Mouse (Mus musculus): ENCODE measurements around the gene Mrpl52.

DNA sequence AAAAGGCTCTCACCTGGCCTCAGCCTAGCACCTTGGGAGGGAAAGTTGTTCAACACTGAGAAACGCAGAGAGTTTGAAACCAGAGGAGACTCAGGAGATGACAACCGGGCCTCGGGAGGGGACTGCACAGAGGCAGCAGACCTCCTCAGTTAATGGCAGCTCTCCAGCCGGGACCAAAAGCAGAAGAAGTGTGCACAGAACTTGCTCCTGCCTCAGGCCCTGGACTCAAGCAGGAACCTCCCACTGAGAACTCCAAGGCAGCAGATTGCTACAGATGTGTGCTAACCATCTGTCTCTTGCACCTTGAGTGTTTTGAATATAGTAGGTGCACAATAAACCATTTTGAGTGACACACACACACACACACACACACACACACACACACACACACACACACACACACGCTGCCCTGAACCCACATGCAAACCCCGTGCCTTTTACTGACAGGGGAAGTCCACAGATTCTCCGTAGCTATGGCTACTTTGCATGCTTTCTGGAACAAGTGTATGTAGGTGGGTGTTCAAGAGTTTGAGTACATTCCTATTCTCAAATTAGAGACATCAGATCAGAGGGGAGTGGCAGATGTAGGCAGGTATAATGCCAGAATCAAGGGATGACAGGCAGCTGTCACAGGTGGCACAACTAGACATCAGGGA lies 28.7 kb upstream of the Mrpl52 start:
- TF ChIP-seq CTCF (IDR thresholded peaks at IDR 0.05; ENCODE audit: low read depth, low read length), result no peak
- TF ChIP-seq POLR2A (IDR thresholded peaks at IDR 0.05; ENCODE audit: borderline replicate concordance, low read depth, low read length), result no peak
